Mouse (Mus musculus): ENCODE results near the gene Lrmda.

- no peak for TF ChIP-seq CTCF (IDR thresholded peaks at IDR 0.05; ENCODE audit: borderline replicate concordance, insufficient read depth, low read length)
- TF ChIP-seq POLR2A (IDR thresholded peaks at IDR 0.05; ENCODE audit: low read depth, low read length) = no peak
Measured at GRCm38 (mm10) chr14:22059348-22059861, 39.9 kb downstream of the Lrmda start.
